Mouse (Mus musculus) kidney, embryonic 15.5 days (tissue): ENCODE results near the gene Lgals3bp. TPM values are rescaled to one million over a fixed set of nuclear protein-coding genes. Genes with fewer than 3 reads are reported as not detected.

Source experiments
- ATAC-seq: fragments of 200-750 bp; cut with Nextera tagmentation; replicated peaks from 2 replicates; pipeline ENCODE4 v1.8.0; 2017; ENCODE audit warnings: moderate TSS enrichment; ENCODE audit not compliant: low FRiP score
- H3K27ac ChIP-seq: fragments of 300-500 bp; sonication (generic); 2 replicates; pipeline ENCODE4 v1.5.1; 2015; ENCODE audit warnings: mild to moderate bottlenecking, inconsistent platforms
- H3K27me3 ChIP-seq: fragments of 300-500 bp; sonication (generic); 2 replicates; pipeline ENCODE4 v1.6.1; 2015; ENCODE audit warnings: inconsistent platforms
- H3K36me3 ChIP-seq: fragments of 300-500 bp; sonication (generic); 2 replicates; pipeline ENCODE4 v1.6.1; 2015; ENCODE audit warnings: inconsistent platforms
- H3K4me1 ChIP-seq: fragments of 300-500 bp; sonication (generic); 2 replicates; pipeline ENCODE4 v1.6.1; 2015; ENCODE audit warnings: inconsistent platforms
- H3K4me2 ChIP-seq: fragments of 300-500 bp; sonication (generic); 2 replicates; pipeline ENCODE4 v1.6.1; 2015; ENCODE audit warnings: moderate library complexity, mild to moderate bottlenecking, inconsistent platforms
- H3K4me3 ChIP-seq: fragments of 300-500 bp; sonication (generic); replicated peaks from 2 replicates; pipeline ENCODE4 v1.5.1; 2015; ENCODE audit warnings: mild to moderate bottlenecking, inconsistent platforms
- H3K9ac ChIP-seq: fragments of 300-500 bp; sonication (generic); 2 replicates; pipeline ENCODE4 v1.6.1; 2015; ENCODE audit warnings: mild to moderate bottlenecking, inconsistent platforms
- H3K9me3 ChIP-seq: fragments of 300-500 bp; sonication (generic); replicated peaks from 2 replicates; pipeline ENCODE4 v1.6.1; 2016; ENCODE audit warnings: inconsistent platforms
- WGBS: fragments of 180-500 bp; shearing (Covaris S2); methylation state at CpG from one replicate; pipeline ENCODE4 v1.1.7; 2015; ENCODE audit warnings: mixed read lengths; 5-methylcytosine and 5-hydroxymethylcytosine counted together
- polyA plus RNA-seq: library from polyadenylated mRNA; unstranded; fragments of >200 nt; fragmentation: Nextera tagmentation; extraction: Ambion mirVana; gene quantifications from 2 replicates; pipeline ENCODE4 v1.2.1, GENCODE M21; 2015

The Lgals3bp gene
- polyA plus RNA-seq, 1 experiment from 2014 or later, result 18.2 TPM

DNA sequence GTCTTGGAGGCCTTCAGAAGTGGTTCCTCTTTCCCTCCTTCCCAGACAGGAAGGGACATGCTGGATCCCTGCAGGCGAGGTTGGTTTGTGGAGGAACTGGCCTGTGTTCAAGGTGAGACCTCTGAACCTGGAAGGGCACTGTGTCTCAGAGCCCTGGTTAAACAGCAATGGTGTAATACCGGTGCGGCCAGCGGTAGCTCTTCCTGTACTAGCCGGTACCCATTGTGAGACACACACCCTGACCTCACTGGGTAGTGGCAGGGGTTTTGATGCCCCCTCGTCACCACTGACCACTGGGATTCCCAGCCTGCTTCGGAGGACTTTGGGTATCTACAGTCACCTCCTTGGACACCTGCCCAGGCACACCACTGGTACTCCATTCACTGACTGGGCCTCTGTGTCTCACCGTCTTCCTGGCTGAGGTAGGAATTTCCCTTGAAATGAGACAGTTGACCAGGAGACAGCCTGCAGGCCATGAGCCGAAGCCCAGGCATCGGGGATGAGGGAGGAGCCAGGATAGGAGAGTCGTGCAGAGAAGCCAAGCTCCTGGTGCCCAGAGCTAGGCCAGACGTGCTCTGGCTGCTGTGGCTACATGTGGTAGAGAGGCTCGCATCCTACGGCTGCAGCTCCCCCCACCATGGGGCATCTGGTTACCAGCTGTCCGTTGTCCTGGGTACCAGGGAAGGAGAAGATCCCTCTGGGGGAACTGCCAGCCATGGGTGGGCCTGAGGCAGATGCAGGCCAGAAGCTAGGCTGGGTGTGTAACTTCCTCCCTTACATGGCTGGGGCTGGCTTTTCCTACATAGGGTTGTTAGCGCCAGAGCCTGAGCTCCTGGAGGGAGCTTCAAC, 29.4 kb upstream of the Lgals3bp start:
- 0 out of 2 replicates have a peak overlapping the region, but pooled peaks have one; percentile 28 for H3K27ac ChIP-seq
- WGBS, result 79% methylated on average over 16 of the region's 16 CpGs
- H3K4me1 ChIP-seq, result peaks cover 71% of the 10 kb centered on the region
- H3K27me3 ChIP-seq, result peaks cover 3% of the 10 kb centered on the region; the same call in 1 of the 2 replicates
- no peaks in the 10 kb centered on the region for H3K9me3 ChIP-seq
- H3K36me3 ChIP-seq, result no peaks in the 10 kb centered on the region
- no peak overlapping the region for H3K9ac ChIP-seq
- no peak overlapping the region for H3K4me2 ChIP-seq
- ATAC-seq, result no peak
- H3K4me3 ChIP-seq, result no peak overlapping the region

DNA sequence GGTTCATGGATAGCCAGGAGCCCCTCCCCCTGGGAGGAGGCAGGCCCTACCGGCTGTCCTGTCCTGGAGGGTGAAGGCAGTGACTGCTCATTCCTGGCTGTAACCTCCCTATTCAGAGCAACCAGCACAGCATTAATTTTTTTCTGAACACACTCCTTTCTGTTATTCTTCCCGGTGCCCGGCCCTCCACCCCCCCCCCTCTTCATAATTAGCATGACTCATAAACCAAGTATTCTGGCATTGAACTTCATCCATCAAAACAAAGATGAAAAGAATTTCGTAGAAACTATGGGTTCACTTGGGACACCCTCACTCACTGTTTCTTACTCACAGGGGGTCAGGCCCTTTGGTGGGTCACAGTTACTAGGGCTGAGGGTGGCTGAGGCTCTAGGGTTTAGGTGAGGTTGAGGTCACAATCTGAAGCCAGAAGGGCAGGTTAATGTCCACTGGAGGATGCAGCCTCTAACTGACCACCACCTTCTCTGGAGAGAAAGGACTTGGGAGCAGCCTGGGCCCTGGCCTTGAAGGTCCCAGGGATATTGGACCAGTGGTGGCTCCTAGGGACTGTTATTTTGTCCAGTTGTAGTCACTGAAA, 28.5 kb upstream of the Lgals3bp start:
- Histone ChIP-seq H3K9ac (no peak overlapping the region), H3K27ac (0 out of 2 replicates have a peak overlapping the region, but pooled peaks have one; percentile 62), H3K36me3 (no peaks in the 10 kb centered on the region), H3K4me3 (no peak overlapping the region), H3K9me3 (no peaks in the 10 kb centered on the region), H3K27me3 (peaks cover 11% of the 10 kb centered on the region; the same call in 1 of the 2 replicates), H3K4me2 (no peak overlapping the region), H3K4me1 (peaks cover 71% of the 10 kb centered on the region)
- ATAC-seq, result no peak
- WGBS, result 30% methylated on average over 4 of the region's 4 CpGs

DNA sequence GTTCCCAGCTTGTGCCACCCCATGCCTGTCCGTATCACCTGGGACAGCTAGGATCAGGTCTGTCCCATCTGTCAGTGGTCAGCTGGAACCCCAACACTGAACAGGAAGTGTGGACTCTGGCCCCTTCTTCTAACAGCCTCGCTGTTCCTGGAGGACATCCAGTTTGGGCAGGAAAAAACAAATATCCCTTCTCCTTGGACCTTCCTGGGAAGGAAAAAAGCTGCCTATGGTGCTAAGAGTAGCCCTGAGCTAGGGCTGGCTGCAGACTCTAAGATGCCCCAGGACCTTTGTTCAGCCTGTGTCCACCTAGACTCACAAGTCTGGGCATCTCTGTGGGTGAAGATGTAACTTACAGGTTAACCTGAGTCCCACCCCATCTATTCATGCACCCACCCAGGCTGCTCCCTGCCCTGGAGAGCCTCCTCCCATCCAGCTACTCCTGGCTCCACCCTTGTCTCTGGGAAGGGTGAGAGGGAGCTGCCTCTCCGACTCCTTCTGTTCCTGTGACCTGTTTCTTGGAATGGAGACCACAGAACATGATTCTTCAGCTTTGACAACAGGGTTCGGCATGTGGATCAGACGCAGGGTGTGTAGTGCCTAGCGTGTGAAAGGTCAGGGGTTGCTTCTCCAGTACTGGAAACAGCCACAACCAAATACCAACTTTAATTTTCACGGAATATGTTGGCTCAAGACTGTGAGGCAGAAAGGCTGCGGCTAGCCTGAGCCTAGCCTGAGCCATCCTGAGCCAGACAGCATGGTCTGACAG, 27.2 kb upstream of the Lgals3bp start:
- H3K36me3 ChIP-seq, result no peaks in the 10 kb centered on the region
- peaks cover 67% of the 10 kb centered on the region for H3K4me1 ChIP-seq
- peak overlapping the region; percentile 65 for H3K4me2 ChIP-seq
- H3K27me3 ChIP-seq, result peaks cover 13% of the 10 kb centered on the region; the same call in 1 of the 2 replicates
- peak overlapping the region; percentile 39 for H3K4me3 ChIP-seq
- no peaks in the 10 kb centered on the region for H3K9me3 ChIP-seq
- 33% methylated on average over 8 of the region's 8 CpGs for WGBS
- 0 out of 2 replicates have a peak overlapping the region, but pooled peaks have one; percentile 36 for H3K9ac ChIP-seq
- 0 out of 2 replicates have a peak, but pooled peaks have one; percentile 24 for ATAC-seq
- peak overlapping the region; percentile 76 for H3K27ac ChIP-seq

DNA sequence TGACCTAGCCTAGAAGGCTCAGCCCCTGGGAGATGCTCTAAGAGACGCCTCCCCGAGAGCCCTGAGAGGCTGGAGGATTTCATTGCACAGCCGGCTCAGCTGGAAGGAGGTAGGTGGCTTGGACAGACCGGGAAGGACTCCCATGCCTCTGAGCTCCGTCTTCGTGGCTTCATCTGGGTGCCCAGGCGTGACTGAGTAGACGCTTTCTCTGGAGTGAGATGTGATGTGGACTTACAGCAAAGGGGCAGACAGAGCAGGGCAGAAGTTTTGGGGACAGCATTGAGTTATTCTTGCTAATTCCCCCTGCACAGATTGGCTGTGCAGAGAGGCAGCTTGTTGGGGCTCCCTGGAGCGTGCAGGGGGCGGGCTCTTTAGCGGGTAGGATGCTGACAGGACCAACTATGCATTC, 26.6 kb upstream of the Lgals3bp start:
- Histone ChIP-seq H3K27ac (peak overlapping the region; percentile 76), H3K4me3 (peak overlapping the region; percentile 39), H3K36me3 (no peaks in the 10 kb centered on the region), H3K9me3 (no peaks in the 10 kb centered on the region), H3K9ac (peak overlapping the region; percentile 36; the same call in 1 of the 2 replicates), H3K4me2 (peak overlapping the region; percentile 65), H3K27me3 (peaks cover 13% of the 10 kb centered on the region; the same call in 1 of the 2 replicates), H3K4me1 (peaks cover 67% of the 10 kb centered on the region)
- peak; percentile 46; the same call in 1 of the 2 replicates for ATAC-seq
- 4% methylated on average over 11 of the region's 11 CpGs for WGBS

DNA sequence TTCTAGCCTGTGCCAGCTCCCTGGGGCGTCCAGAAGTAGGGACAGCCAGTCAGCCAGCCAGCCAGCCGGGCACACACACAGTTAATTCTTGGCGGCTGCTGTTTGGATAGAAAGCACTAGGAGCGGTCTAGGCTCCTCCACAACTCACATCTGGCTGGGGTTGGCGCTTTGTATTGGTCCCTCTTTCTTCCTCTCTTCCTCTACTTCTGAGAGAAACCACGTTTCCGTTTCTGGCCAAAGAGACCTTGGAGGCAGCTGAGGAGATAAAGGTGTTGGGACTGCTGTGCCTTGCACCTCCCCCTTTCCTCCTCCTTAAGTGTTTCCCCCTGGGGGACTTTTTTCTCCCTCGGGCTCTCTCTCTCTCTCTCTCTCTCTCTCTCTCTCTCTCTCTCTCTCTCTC, 26.1 kb upstream of the Lgals3bp start, which contains the start of gene C1qtnf1:
Gene C1qtnf1 (plus strand): TSS at position 218 of the 400 bp plus-strand sequence.
- WGBS, result 0% methylated on average over 8 of the region's 8 CpGs
- H3K36me3 ChIP-seq, result no peaks in the 10 kb centered on the region
- peak within 1 kb of the TSS; percentile 76 for H3K27ac ChIP-seq
- peaks cover 64% of the 10 kb centered on the region for H3K4me1 ChIP-seq
- H3K4me3 ChIP-seq, result peak within 1 kb of the TSS; percentile 39
- peak within 1 kb of the TSS; percentile 65 for H3K4me2 ChIP-seq
- H3K27me3 ChIP-seq, result peaks cover 13% of the 10 kb centered on the region; the same call in 1 of the 2 replicates
- peak within 1 kb of the TSS; percentile 36; the same call in 1 of the 2 replicates for H3K9ac ChIP-seq
- ATAC-seq, result no peak
- no peaks in the 10 kb centered on the region for H3K9me3 ChIP-seq

DNA sequence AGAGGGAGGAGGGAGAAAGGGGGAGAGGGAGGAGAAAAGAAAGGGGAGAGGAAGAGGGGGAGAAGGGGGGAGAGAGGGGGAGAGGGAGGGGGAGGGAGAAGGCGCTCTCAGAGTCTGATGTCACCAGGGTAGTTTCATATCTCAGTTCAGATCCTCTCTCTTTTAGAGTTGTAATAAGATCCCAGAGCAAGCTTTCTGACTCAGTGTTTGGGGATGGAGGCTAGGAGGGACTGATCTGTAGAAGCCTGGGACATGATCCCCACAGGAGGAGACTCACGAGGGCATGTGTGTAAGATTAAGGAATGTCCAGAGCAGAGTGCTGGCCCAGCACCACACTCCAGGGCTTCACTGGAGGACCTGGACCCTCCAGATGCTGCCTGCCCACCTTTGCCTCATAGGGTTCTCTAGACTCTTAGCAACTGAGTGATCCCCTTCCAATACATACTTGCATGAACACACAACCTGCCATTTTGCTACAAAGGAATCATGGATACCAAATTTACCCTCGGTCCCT, 25.4 kb upstream of the Lgals3bp start:
- peaks cover 61% of the 10 kb centered on the region for H3K4me1 ChIP-seq

DNA sequence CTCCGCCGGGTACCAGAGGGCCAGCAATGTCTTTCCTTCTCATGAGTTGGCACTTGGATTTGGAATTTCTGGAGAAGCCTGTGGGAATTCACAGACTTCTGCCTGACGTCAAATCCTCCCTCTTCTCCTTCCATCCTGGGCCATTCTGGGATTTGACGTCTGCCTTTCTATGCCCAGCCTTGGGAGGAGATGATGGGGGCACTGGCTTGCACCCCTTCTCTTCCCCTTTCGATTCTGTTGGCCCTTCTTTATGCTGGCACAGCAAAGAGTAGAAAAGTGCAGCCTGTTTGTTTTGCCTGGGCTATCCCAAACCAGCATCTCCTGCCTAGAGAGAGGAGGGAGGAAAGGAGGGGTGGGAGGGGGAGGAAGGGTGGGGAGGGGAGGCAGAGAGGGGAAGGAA, 24.9 kb upstream of the Lgals3bp start:
- ATAC-seq, result no peak
- WGBS, result 76% methylated on average over 5 of the region's 5 CpGs
- Histone ChIP-seq H3K4me3 (no peak overlapping the region), H3K4me2 (no peak overlapping the region), H3K27ac (no peak overlapping the region), H3K27me3 (peaks cover 13% of the 10 kb centered on the region; the same call in 1 of the 2 replicates), H3K9ac (no peak overlapping the region), H3K9me3 (no peaks in the 10 kb centered on the region), H3K36me3 (no peaks in the 10 kb centered on the region), H3K4me1 (peaks cover 56% of the 10 kb centered on the region)

More for the DNA sequence above, 25.4 kb upstream of the Lgals3bp start:
- WGBS, result 21% methylated on average over 3 of the region's 3 CpGs
- Histone ChIP-seq H3K36me3 (no peaks in the 10 kb centered on the region), H3K27ac (peak overlapping the region; percentile 76; the same call in 1 of the 2 replicates), H3K27me3 (peaks cover 13% of the 10 kb centered on the region; the same call in 1 of the 2 replicates), H3K9me3 (no peaks in the 10 kb centered on the region), H3K4me3 (no peak overlapping the region), H3K9ac (no peak overlapping the region), H3K4me2 (peak overlapping the region; percentile 65)
- no peak for ATAC-seq

DNA sequence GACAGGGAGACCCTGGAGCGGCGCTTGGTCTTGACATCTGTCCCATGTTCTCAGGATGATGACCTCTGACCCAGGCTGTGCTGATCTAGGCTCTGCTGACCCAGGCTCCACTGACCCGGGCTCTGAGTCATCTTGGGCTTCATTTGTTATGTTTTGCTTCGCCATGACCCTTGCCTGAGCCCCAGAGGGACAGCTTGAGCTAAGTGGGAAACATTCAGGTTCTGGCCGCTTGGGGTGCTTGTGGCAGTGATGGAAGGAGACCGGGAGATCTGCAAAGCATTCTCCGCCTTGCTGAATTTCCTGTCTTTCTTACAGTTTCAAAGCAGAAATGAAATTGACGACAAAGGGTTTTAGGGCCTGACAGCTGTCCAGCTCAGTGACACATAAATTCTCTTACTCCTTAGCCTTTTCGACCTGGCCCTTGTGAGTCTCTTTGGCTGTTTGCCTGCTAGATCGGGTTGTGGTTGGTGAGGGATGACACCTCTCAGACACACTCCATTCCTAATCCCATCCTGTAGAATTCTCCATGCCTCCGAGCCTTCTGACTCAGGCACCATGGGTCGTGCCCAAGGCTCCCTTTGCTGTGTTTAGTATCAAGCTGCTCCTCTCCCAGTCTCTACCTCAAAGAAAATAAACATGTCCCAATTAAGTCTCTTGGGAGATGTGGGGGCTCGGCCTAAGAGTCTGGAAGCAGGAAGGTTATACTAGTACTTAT, 22.9 kb upstream of the Lgals3bp start:
- no peak for ATAC-seq
- no peak overlapping the region for H3K4me3 ChIP-seq
- H3K9ac ChIP-seq, result no peak overlapping the region
- H3K4me2 ChIP-seq, result no peak overlapping the region
- 39% methylated on average over 13 of the region's 13 CpGs for WGBS
- no peaks in the 10 kb centered on the region for H3K36me3 ChIP-seq
- peaks cover 40% of the 10 kb centered on the region for H3K4me1 ChIP-seq
- peaks cover 13% of the 10 kb centered on the region; the same call in 1 of the 2 replicates for H3K27me3 ChIP-seq
- no peak overlapping the region for H3K27ac ChIP-seq
- H3K9me3 ChIP-seq, result no peaks in the 10 kb centered on the region

DNA sequence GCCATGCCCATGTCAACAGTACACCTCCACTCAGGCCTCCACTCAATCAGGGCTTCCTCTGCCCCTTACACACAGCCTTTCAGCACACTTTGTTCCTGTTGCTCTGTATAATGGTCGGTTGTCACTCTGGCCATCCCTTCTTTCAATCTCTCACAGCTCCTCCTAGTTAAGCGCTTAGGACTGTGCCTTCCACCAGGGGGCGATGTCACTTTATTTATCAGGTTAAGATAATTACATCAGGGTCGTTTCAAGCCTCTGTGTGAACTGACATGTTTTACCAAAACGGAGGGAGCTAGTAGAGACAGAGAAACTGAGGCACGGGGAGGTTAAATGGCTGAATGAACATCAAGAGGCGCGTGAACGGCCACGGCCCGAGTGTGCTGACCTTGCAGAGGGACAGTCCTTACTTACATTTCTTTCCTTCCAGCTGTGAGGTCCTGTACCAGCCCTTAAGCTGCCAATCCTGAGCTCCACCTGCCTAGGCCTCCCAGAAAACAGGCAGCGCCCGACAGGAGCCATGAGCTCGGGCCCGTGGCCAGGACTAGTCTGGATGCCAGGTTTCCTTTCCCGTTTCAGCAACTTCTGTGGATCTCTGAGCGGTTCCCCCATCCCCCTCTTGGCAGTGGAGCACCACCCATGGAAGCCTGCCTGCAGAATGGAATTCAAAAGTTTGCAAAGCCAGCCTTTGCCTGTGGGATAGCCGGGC, 21.5 kb upstream of the Lgals3bp start:
- no peak for ATAC-seq
- 8% methylated on average over 18 of the region's 18 CpGs for WGBS
- Histone ChIP-seq H3K27me3 (peaks cover 13% of the 10 kb centered on the region; the same call in 1 of the 2 replicates), H3K4me2 (peak overlapping the region; percentile 51), H3K9ac (peak overlapping the region; percentile 33), H3K27ac (peak overlapping the region; percentile 27; the same call in 1 of the 2 replicates), H3K36me3 (no peaks in the 10 kb centered on the region), H3K4me1 (peaks cover 34% of the 10 kb centered on the region), H3K9me3 (no peaks in the 10 kb centered on the region), H3K4me3 (no peak overlapping the region)

DNA sequence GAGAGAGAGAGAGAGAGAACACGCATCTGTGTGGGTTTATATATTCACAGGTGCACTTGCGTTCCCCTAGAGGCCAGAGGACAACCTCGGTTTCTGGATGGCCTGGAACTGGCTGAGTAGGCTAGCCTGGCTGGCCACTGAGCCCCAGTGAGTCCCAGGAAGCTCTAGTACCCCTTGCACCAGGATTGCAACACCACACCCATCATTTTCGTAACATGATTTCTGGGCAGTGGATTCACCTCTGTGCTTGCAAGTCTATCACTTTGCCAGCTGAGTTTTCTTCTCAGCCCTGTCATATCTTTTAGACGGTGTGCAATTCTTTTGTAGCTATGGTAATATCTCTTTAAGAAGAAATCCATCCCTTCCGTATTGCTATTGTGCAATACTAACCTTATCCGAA, 18.4 kb upstream of the Lgals3bp start:
- Histone ChIP-seq H3K36me3 (peaks cover 13% of the 10 kb centered on the region), H3K9me3 (no peaks in the 10 kb centered on the region), H3K27me3 (0 out of 2 replicates have a peak, but pooled peaks cover 2% of the 10 kb centered on the region), H3K4me1 (peaks cover 39% of the 10 kb centered on the region), H3K4me2 (no peak overlapping the region), H3K4me3 (no peak overlapping the region), H3K27ac (no peak overlapping the region), H3K9ac (no peak overlapping the region)
- ATAC-seq, result no peak
- WGBS, result 75% methylated on average over 7 of the region's 7 CpGs
